Mouse (Mus musculus): ENCODE data around the gene A730061H03Rik. TPM values are rescaled to one million over a fixed set of nuclear protein-coding genes. Genes with fewer than 3 reads are reported as not detected.
A peak's percentile ranks its signal among the peaks of the same experiment; 100 is the strongest.

Gene A730061H03Rik
- total RNA-seq, 2 experiments from 2014 or later = 0.64 to 0.65 TPM

DNA sequence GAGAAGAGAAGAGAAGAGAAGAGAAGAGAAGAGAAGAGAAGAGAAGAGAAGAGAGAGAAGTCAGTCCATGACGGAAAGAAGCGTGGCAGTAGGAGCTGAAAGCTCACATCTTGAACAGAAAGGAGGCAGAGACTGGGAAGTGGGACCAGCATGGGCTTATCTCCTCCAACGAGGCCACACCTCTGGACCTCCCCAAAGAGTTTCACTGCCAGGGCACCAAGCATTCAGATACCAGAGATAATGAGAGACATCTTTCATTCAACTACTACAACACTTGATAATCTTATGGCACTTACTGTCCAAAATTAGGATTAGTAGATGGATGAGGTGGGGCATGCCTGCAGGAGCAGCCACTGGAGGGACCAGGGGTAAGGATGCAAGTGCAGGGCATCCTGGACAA, 4.4 kb downstream of the A730061H03Rik start:
- intact Hi-C loops (cut with DNase I) = no loop called here
- DNase-seq = no peak

DNA sequence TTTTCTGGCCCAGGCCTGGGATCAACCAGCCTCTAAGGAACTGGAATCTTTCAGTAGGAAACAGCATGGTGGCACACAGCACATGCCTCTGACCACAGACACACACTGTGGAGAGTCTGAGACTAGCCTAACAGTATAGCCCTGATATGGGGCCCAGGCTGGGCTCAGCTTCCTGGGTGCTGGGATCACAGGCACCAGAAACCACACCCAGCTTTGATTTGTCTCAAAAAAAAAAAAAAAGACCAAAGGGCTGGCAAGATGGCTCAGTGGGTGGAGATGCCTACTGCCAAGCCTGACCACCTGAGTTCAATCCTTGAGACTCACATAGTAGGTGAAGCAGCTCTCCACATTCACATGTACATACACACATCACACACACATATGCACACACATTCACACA, 5.6 kb downstream of the A730061H03Rik start:
- intact Hi-C loops (cut with DNase I) = no loop called here
- DNase-seq = no peak

DNA sequence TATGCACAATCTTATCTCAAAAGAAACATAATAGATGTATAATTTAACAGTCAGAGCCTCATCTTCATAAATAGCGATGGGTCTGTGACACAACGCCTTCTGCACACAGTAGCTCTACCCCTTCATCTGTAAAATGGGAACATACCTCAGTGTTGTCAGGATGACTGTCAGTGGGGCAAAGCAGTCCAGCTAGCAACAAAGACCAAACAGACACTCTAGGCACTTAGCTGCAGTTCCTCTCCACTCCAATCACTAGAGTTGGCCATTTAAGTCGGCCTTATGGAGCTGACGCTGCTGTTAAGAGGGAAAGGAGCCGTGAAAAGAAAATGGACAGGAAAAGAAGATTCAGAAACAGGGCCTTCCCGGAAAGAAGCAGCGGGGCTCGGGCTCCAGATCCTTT, 8.4 kb downstream of the A730061H03Rik start:
- DNase-seq = no peak
- intact Hi-C loops (cut with DNase I) = no loop called here

DNA sequence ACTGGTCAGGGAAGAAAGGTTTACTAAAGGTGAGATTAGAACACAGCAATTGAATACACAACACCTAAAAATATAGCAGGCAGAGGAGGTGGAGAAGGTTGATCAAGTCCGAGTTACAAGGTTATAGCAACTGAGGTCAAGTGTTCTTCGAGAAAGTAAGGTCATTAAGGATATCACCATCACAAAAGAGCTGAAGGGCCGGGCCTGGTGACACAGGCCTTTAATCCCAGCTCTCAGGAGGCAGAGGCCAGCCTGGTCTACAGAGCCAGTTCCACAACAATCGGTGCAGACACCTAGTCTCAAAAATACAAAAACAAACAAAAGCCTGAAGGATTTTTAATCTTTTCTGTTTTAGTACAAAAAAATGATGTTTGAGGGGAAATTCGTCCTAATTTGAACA, 8.9 kb downstream of the A730061H03Rik start:
- intact Hi-C loops (cut with DNase I) = no loop called here
- no peak for DNase-seq

DNA sequence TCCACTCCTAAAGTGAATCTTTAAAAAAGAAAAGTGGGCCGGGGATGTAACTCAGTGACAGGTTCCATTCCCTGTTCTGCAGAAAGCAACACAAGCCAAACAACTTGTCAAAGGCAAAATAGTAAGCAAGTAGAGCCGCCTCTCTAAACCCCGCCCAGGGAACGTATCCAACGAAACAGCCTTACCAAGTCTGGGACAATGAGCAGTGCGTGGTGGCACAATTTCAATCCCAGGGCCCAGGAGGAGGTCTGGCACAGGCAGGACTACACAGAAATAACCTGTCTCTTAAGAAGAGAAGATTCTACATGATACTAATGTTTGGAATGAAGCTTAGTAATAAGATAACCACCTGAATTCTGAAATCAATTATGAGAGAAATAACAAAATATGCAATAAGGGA, 10.0 kb downstream of the A730061H03Rik start:
- intact Hi-C loops (cut with DNase I) = no loop called here
- DNase-seq = no peak

DNA sequence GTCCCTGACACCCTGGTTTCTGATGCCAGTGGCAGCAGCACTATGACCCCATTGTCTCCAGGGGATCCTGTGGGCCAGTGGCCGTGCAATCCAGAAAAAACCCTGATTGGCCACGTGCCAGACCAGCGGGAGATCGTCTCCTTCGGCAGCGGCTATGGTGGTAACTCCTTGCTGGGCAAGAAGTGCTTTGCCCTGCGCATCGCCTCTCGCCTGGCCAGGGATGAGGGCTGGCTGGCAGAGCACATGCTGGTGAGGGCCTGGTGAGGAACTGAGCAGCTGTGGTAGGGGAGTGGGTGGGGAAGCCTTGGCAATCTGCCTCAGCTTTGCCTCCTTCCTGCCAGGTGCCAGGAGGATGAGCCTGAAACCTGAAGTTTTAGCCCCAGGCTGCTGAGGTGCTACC, 15.9 kb downstream of the A730061H03Rik start:
- no peak for DNase-seq
- intact Hi-C loops (cut with DNase I) = no loop called here

DNA sequence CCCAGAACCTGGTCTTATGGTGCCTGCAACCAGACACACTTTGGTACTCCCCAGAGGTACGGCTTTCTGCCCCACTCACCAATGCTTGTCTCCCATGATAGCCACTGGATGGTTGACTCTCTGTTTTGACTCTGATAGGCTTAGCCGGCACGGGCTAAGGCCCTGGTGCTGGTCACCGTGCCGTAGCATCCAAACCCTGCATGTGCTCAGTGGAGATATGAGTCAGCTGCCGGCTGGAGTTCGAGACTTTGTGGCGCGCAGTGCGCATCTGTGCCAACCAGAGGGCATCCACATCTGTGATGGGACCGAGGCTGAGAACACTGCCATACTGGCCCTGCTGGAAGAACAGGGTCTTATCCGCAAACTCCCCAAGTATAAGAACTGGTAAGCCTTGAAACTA, 17.9 kb downstream of the A730061H03Rik start:
- no peak for DNase-seq
- intact Hi-C loops (cut with DNase I) = no loop called here

DNA sequence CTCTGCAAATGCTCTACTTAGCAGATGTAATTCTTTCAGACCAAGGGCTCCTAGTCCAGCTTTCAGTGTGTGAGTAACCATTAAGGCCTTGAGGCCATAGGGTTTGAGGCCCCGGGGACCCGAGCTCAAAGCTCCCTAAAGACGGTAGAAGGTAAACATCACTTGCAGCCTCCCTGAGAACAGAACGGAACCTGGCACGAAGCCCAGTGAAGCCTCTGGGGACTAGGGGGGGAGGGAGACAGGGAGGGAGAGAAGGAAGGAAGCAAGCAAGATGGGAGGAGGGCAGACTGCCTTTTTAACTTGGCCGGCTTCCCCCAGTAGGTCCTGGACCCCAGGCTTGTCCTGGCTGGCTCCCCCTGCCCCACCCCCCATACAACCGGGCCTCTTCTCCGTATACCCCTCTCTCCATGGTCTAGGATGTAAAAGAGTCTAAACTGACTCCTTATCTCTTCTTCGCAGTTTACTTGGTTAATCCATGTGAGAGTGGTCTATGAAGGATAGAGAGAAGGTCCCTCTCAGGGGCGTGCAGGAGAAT, 19.4 kb downstream of the A730061H03Rik start:
- intact Hi-C loops (cut with DNase I) = no loop called here
- peak; percentile 87 to 92 for DNase-seq

DNA sequence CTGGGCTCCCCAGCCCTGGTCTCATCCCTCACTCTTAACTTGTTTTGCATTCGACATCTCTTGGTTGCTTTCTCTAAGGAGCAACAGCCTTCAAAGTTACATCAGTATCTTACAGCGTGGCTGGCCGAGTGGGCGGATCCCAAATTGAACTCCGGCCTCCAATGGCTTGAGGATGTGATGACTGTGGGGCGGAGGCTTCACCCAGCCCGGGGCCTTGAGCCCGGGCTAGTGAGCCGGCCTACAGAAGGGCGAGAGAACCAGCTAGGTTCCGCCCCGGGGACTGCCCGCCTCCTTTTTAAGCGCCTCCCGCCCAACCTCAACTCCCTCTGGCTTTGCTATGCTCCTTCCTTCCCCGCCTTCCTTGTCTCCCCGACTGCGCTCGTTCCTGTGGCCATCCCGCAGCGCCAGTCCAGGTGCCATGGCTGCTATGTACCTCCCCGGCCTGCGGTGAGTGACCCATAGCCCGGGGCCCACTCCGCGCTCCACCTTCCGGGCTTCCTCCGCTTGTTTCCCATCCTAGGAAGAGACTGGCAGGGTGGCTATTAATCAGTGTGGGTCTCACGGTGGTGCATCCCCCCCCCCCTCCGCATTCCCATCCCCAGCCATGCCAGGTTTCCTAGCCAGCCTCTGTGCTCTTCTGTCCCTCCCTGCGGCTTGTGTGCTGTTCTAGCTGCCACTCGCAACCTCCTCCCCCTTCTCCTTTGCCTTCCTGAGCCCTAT, 20.0 kb downstream of the A730061H03Rik start, which contains the start of gene Pck2:
Pck2 (plus strand) TSS at position 200 of the 720 bp plus-strand sequence.
- intact Hi-C loops (cut with DNase I) = no loop called here
- peak; percentile 88 to 91 for DNase-seq

DNA sequence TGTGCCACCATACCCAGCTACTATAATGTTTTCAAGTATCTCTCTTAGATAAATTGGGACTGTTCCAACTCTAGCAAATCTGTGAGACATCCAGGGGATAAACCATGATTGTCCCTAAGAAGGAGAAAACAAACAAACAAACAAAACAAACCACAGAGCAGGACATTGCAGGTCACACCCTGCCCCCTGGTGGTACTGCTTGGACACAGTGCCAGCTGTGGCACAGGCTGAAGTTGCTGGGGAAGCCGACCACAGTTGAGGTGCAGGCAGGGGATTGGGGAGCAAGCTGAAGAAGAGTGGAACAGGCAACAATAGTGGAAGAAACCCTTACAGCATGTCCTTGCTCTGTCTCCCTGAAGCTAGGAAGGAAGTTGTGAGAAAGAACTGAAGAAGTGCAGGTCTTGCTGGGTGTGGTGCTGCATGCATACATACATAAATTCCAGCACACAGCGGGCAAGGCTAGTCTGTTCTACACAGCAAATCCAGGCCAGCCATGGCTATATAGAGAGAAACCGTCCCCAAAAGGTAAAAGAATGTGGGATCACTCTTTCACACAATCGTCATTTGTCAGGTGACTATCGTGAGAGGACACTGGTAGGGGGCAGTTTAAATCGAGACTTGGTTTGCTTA, 24.0 kb downstream of the A730061H03Rik start:
- peak; percentile 38 to 70 for DNase-seq
- intact Hi-C loops (cut with DNase I) = loop anchor here (1.0 to 2.0 kb wide), 2 partner anchors 39 to 387 kb away; no protein-coding TSS in a partner anchor

DNA sequence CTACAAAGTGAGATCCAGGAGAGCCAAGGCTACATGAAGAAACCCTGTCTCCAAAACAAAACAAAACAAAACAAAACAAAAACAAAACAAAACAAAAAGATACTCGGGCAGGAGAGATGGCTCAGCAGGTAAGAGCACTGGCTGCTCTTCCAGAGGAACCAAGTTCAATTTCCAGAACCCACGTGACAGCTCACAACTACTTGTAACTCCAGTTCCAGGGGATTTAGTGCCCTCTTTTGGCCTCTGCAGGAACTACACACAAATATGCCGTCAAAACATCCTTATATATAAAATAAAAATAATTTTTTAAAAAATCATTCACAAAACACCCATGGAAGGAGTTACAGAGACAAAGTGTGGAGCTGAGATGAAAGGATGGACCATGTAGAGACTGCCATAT, 32.3 kb downstream of the A730061H03Rik start:
- intact Hi-C loops (cut with DNase I) = no loop called here
- DNase-seq = peak in 1 of 2 experiments; percentile 41

DNA sequence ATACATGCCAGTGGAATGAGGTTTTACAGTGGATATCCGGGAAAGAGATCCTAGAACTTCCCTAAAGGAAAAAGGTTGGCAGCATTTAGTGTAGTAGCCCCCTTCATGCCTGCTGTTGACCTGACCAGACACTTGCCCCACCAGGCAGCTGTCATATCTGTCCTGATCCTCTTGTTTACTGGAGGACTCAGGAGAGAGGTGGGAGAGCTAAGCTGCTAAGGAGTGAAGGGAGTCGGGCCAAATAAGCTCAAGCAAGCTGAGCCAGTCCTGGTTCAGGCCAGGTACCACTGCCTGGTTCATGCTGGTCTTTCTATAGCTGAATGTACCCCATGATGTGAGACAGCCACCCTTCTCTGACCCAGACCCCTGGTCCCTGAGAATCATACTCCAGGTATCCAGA, 33.5 kb downstream of the A730061H03Rik start:
- no peak for DNase-seq
- intact Hi-C loops (cut with DNase I) = no loop called here

DNA sequence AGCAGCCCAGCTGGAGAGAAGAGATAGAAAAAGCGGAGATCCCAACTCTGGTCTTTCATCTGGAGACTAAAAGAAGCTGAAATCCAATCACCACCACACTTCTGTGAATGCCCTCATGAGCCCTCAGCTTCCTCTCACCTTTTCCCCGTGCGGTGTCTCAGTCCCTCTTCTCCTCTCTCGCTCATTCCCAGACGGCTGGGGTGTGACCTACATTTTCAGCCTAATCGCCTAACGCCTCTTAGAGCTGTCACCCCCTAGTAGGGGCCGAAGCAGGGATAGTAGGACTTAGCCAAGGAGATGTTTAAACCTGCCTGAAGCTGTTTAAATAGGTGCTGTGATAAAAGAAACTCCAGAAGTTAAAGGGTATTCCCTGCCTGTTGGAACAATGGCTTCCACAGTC, 35.4 kb downstream of the A730061H03Rik start, which contains the start of gene Nrl:
Nrl (minus strand) TSS at position 197 of the 400 bp plus-strand sequence.
- intact Hi-C loops (cut with DNase I) = no loop called here
- DNase-seq = no peak

DNA sequence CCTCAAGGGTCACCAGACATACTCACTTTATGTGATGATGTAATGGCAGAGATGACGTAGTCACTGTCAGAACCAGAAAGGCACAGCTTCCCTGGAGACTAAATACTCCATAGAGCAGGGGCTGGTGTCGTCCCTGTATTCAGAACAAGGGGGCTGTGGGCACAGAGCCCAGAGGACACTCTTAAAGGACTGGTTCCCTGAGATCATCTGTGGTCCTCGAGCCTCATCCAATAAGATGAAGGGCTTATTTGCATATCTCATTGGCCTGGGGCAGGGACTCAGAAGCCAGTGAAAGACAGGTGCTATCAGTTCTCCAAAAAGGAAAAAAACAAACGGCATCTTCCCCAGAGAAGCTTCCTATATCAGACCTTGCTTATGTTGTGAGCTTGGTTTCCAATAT, 36.1 kb downstream of the A730061H03Rik start:
- intact Hi-C loops (cut with DNase I) = no loop called here

DNA sequence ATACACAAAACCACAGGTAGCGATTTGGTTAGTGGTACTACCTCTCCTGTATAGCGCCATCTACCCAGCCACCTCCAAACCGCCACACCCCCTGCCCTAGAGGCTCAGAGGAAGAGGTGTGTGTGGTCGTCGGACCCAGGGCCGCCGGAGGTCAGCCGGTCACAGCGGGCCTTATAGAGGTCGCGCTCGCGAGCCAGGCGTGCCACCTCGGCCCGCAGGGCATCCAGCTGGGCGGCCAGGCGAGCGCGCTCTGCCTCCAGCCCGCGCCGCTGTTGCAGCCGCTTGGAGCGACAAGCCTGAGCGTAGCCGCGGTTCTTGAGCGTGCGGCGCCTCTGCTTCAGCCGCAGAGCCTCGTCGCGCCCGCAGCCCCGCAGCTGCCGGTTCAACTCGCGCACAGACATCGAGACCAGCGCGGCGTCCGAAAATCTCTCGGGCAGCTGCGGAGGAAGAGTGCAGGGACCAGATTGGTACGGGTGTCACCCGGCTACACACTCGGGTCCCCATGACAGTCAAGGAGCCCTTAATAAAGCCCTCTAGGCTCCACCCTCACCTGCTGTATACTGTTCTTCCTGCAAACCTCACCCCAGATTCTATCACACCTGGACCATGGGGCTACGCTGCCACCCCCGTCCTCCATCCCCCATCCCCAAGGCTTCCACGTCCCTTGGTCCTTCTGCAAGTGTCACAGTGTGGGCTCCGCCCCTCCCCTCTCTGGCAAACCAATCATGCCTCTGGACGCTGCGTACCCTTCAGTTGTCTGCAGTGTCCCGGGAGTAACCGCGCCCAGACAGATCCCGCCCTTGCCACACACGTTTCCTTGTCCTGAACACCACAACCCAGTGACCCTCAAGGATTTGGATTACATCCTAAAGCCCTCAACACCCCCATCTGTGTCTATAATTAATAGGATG, 39.5 kb downstream of the A730061H03Rik start:
- peak in 1 of 2 experiments; percentile 22 for DNase-seq
- intact Hi-C loops (cut with DNase I) = no loop called here

More for the DNA sequence above, 36.1 kb downstream of the A730061H03Rik start:
- no peak for DNase-seq

DNA sequence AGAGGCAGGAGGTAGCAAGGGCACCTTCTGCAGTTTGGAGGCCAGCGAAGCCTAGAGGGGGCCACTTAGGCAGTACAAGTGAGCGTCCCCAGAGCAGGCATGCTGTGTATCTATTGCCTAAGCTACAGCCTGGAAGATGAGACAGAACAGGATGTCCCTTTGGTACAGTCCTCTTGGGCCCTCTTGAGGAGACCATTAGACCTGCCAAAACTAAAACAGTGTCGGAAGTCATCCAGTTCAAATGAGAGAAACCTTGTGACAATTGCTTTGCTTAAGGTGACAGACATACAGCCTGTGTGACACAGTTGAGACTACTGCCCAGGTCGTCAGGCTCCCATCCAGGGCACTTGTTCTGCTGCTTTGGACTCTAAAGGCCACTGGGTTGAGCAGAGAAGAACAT, 40.6 kb downstream of the A730061H03Rik start:
- intact Hi-C loops (cut with DNase I) = no loop called here
- no peak for DNase-seq

DNA sequence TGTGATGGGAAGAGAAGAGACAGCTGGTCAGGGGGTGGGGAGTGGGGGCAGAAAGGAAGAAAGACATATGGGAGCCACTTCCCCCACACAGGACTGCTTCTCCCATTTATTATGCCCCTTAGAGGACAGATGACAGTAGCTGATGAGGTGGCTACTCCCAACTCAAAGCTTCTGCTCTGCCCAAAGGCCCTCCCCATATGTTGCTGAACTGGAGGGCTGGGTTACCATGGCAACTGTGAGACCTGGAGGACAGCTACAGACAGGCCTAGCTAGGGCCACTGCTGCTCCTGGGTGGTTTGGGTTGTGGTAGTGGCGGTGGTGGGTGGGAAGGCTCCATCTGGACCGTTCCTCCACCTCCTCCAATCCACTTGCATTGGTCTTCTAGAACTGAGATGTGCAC, 41.3 kb downstream of the A730061H03Rik start:
- DNase-seq = no peak
- intact Hi-C loops (cut with DNase I) = no loop called here

DNA sequence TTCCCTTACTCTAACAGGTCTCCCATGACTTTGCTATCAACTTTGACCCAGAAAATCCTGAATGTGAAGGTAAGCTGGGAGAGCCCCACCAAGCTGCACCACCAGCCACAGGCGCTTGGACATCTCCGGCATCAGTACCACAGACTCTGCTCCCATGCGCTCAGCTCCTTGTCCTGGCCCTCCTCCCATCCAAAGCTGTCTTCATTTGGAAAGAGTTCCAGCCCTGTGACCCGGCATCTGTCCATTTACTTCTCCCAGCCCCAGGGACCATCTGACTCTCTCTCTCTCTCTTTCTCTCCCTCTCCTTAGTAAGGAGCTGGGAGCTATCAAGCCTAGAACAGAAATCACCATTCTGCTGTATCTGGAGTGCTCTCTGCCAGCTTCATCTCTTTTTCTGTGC, 44.4 kb downstream of the A730061H03Rik start:
- intact Hi-C loops (cut with DNase I) = no loop called here
- DNase-seq = no peak

DNA sequence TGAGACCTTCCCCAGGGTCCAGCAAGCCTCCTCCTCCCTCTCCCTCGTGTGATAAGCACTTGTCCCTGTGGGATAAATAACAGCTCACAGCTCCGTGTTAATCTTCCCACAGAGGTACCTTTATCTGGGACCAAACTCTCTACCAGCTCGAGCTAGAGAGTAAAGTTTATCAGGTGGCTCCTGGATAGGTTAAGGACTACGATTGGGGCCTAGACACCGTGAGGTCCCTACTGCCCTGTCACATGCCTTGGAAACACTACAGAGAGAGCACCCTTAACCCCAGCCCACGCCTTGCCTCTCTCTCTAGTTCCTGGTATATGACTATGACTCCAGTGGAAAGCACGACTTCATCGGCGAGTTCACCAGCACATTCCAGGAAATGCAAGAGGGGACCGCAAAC, 46.3 kb downstream of the A730061H03Rik start:
- intact Hi-C loops (cut with DNase I) = no loop called here

DNA sequence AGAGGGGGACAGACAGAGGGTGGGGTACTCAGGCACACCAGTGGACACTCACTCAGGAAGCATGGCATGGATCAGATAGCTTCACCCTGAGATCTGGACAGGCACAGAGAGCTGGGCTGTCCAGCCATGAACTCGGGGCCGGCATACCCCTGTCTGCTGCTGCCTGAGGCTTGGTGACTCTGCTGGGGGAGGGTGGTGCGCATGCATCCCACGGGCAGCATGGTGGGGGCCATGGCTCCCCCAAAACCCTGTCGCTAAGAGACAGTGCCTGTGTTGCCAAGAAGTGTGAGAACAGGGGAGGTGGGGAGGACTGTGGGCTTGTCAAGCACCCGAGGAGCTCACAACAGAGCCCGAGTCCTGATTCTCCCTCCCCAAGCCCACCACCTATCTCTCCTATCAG, 49.2 kb downstream of the A730061H03Rik start:
- no peak for DNase-seq
- intact Hi-C loops (cut with DNase I) = no loop called here

More for the DNA sequence above, 46.3 kb downstream of the A730061H03Rik start:
- DNase-seq = no peak

Data from heart, postnatal 10 days (tissue).